Mouse (Mus musculus) ES-E14 (cell line): ENCODE measurements around the gene Tbx4.

Experiments
- CHD2 ChIP-seq: IDR thresholded peaks from 2 replicates; pipeline ENCODE4 v1.6.1; 2014; ENCODE audit warnings: mild to moderate bottlenecking, low read depth, low read length, inconsistent platforms
- HCFC1 ChIP-seq: IDR thresholded peaks from 2 replicates; pipeline ENCODE4 v1.6.1; 2012; ENCODE audit warnings: low read length, inconsistent platforms, borderline replicate concordance; ENCODE audit not compliant: insufficient read depth
- MAFK ChIP-seq: IDR thresholded peaks from 2 replicates; pipeline ENCODE4 v1.6.1; 2014; ENCODE audit warnings: mild to moderate bottlenecking, low read depth, low read length, inconsistent platforms; ENCODE audit not compliant: insufficient read depth
- ZC3H11A ChIP-seq: IDR thresholded peaks from 2 replicates; pipeline ENCODE4 v1.6.1; 2012; ENCODE audit warnings: low read depth, mild to moderate bottlenecking, inconsistent platforms, low read length, borderline replicate concordance
- ZNF384 ChIP-seq: IDR thresholded peaks from 2 replicates; pipeline ENCODE4 v1.6.1; 2012; ENCODE audit warnings: low read depth, low read length, inconsistent platforms

- TF ChIP-seq MAFK (no peak), ZC3H11A (peak; percentile 44; the same call in 1 of the 2 replicates), CHD2 (no peak), ZNF384 (no peak), HCFC1 (no peak)
Measured at GRCm38 (mm10) chr11:85864363-85864762, 21.9 kb upstream of the Tbx4 start.
